Mouse (Mus musculus) MEL (cell line): ENCODE results near the gene Grb10. TPM values are rescaled to one million over a fixed set of nuclear protein-coding genes. Genes with fewer than 3 reads are reported as not detected.

Source experiments
- DNase-seq: peaks from one replicate; pipeline ENCODE4 v3.0.0; 2011; ENCODE audit warnings: low read depth, low spot score
- H3K27ac ChIP-seq: 2 replicates; pipeline ENCODE4 v1.5.1; 2012; ENCODE audit warnings: low read depth, mild to moderate bottlenecking, control low read depth, low read length, moderate library complexity; ENCODE audit not compliant: control insufficient read depth
- H3K27me3 ChIP-seq, 2 experiments: fragments of 150-350 bp in 1 of 2; sonication (generic) in 1 of 2; 2 replicates each; pipeline ENCODE4 v1.6.1; 2012; ENCODE audit warnings: low read length in 2 of 2, mild to moderate bottlenecking in 2 of 2, improper control_type of control experiment in 1 of 2, moderate library complexity in 1 of 2; ENCODE audit not compliant: insufficient read depth in 2 of 2, control insufficient read depth in 1 of 2
- H3K36me3 ChIP-seq, 2 experiments: 2 replicates each; pipeline ENCODE4 v1.6.1; 2012 to 2014; ENCODE audit warnings: low read length in 2 of 2, improper control_type of control experiment in 1 of 2, inconsistent platforms in 1 of 2, mild to moderate bottlenecking in 1 of 2; ENCODE audit not compliant: insufficient read depth in 2 of 2, control insufficient read depth in 1 of 2
- H3K4me1 ChIP-seq, 2 experiments: fragments of 150-350 bp in 1 of 2; sonication (generic) in 1 of 2; 2 replicates each; pipeline ENCODE4 v1.6.1; 2012; ENCODE audit warnings: low read length in 2 of 2, improper control_type of control experiment in 1 of 2, mild to moderate bottlenecking in 1 of 2; ENCODE audit not compliant: insufficient read depth in 2 of 2, control insufficient read depth in 1 of 2
- H3K4me3 ChIP-seq, 2 experiments: fragments of 150-350 bp in 1 of 2; sonication (generic) in 1 of 2; 2 replicates each; pipeline ENCODE4 v1.5.1; 2012; ENCODE audit warnings: low read depth in 2 of 2, low read length in 2 of 2, mild to moderate bottlenecking in 2 of 2, moderate library complexity in 2 of 2, control low read depth in 1 of 2, improper control_type of control experiment in 1 of 2; ENCODE audit not compliant: control insufficient read depth in 1 of 2, insufficient read depth in 1 of 2
- H3K79me2 ChIP-seq: 2 replicates; pipeline ENCODE4 v1.6.1; 2012; ENCODE audit warnings: mild to moderate bottlenecking, low read length, moderate library complexity; ENCODE audit not compliant: control insufficient read depth, poor library complexity, insufficient read depth
- H3K9ac ChIP-seq: 2 replicates; pipeline ENCODE4 v1.6.1; 2012; ENCODE audit warnings: low read depth, mild to moderate bottlenecking, control low read depth, low read length, moderate library complexity; ENCODE audit not compliant: control insufficient read depth, poor library complexity, severe bottlenecking
- H3K9me3 ChIP-seq: fragments of 150-350 bp; sonication (generic); replicated peaks from 2 replicates; pipeline ENCODE4 v1.6.1; 2012; ENCODE audit warnings: mild to moderate bottlenecking, low read length, improper control_type of control experiment, moderate library complexity; ENCODE audit not compliant: insufficient read depth
- CHD2 ChIP-seq: IDR thresholded peaks from 2 replicates; pipeline ENCODE4 v1.6.1; 2011; ENCODE audit warnings: low read length, improper control_type of control experiment
- E2F4 ChIP-seq: IDR thresholded peaks from 2 replicates; pipeline ENCODE4 v1.6.1; 2011; ENCODE audit warnings: low read depth, low read length, improper control_type of control experiment, borderline replicate concordance
- EP300 ChIP-seq, 2 experiments: IDR thresholded peaks; 2 replicates each; pipeline ENCODE4 v1.6.1; 2011; ENCODE audit warnings: improper control_type of control experiment in 2 of 2, low read length in 2 of 2, low read depth in 1 of 2, mild to moderate bottlenecking in 1 of 2
- GABPA ChIP-seq: IDR thresholded peaks from 2 replicates; pipeline ENCODE4 v1.6.1; 2012; ENCODE audit warnings: low read depth, mild to moderate bottlenecking, inconsistent platforms, low read length, improper control_type of control experiment, moderate library complexity
- GATA1 ChIP-seq: IDR thresholded peaks from 2 replicates; pipeline ENCODE4 v1.6.1; 2011; ENCODE audit warnings: low read depth, low read length, improper control_type of control experiment
- KAT2A ChIP-seq: conservative IDR thresholded peaks from 2 replicates; pipeline ENCODE4 v1.6.1; 2012; ENCODE audit warnings: low read depth, low read length, improper control_type of control experiment, inconsistent platforms
- MAFK ChIP-seq: IDR thresholded peaks from 2 replicates; pipeline ENCODE4 v1.6.1; 2011; ENCODE audit warnings: low read depth, mild to moderate bottlenecking, low read length, improper control_type of control experiment, borderline replicate concordance
- MAX ChIP-seq: IDR thresholded peaks from 2 replicates; pipeline ENCODE4 v1.6.1; 2011; ENCODE audit warnings: low read length, improper control_type of control experiment
- MEF2A ChIP-seq: IDR thresholded peaks from 2 replicates; pipeline ENCODE4 v1.6.1; 2014; ENCODE audit warnings: low read depth, mild to moderate bottlenecking, inconsistent platforms, low read length, improper control_type of control experiment; ENCODE audit not compliant: poor library complexity, insufficient replicate concordance, severe bottlenecking; ENCODE audit errors: extremely low read depth
- MYB ChIP-seq: IDR thresholded peaks from 2 replicates; pipeline ENCODE4 v1.6.1; 2011; ENCODE audit warnings: mild to moderate bottlenecking, low read depth, low read length, improper control_type of control experiment
- MYC ChIP-seq: IDR thresholded peaks from 2 replicates; pipeline ENCODE4 v1.6.1; 2011; ENCODE audit warnings: low read depth, mild to moderate bottlenecking, low read length, improper control_type of control experiment, moderate library complexity
- NRF1 ChIP-seq: IDR thresholded peaks from 2 replicates; pipeline ENCODE4 v1.6.1; 2014; ENCODE audit warnings: low read depth, mild to moderate bottlenecking, inconsistent platforms, low read length, improper control_type of control experiment, moderate library complexity; ENCODE audit not compliant: poor library complexity, insufficient read depth, severe bottlenecking
- POLR2A ChIP-seq, 2 experiments: IDR thresholded peaks; 2 replicates each; pipeline ENCODE4 v1.6.1; 2011 to 2012; ENCODE audit warnings: low read length in 2 of 2, mild to moderate bottlenecking in 2 of 2, control low read depth in 1 of 2, improper control_type of control experiment in 1 of 2, low read depth in 1 of 2, moderate library complexity in 1 of 2; ENCODE audit not compliant: control insufficient read depth in 1 of 2, insufficient read depth in 1 of 2, poor library complexity in 1 of 2
- POLR2AphosphoS2 ChIP-seq: IDR thresholded peaks from 2 replicates; pipeline ENCODE4 v1.6.1; 2011; ENCODE audit warnings: low read length, improper control_type of control experiment
- POLR2AphosphoS5 ChIP-seq: IDR thresholded peaks from 2 replicates; pipeline ENCODE4 v1.6.1; 2012; ENCODE audit warnings: low read depth, borderline replicate concordance, mild to moderate bottlenecking, inconsistent platforms, low read length, moderate library complexity, mixed read lengths
- RAD21 ChIP-seq: IDR thresholded peaks from 2 replicates; pipeline ENCODE4 v1.6.1; 2011; ENCODE audit warnings: mild to moderate bottlenecking, low read depth, low read length, improper control_type of control experiment
- SMC3 ChIP-seq: IDR thresholded peaks from 2 replicates; pipeline ENCODE4 v1.6.1; 2011; ENCODE audit warnings: low read depth, low read length, improper control_type of control experiment
- TAL1 ChIP-seq: IDR thresholded peaks from 2 replicates; pipeline ENCODE4 v1.6.1; 2012; ENCODE audit warnings: mild to moderate bottlenecking, inconsistent platforms, low read length, moderate library complexity, mixed read lengths
- TBP ChIP-seq: IDR thresholded peaks from 2 replicates; pipeline ENCODE4 v1.8.0; 2011; ENCODE audit warnings: low read depth, low read length, improper control_type of control experiment
- USF1 ChIP-seq: IDR thresholded peaks from 2 replicates; pipeline ENCODE4 v1.6.1; 2014; ENCODE audit warnings: low read depth, mild to moderate bottlenecking, inconsistent platforms, low read length, improper control_type of control experiment, moderate library complexity
- USF2 ChIP-seq, 2 experiments: IDR thresholded peaks; 2 replicates each; pipeline ENCODE4 v1.6.1; 2011 to 2012; ENCODE audit warnings: improper control_type of control experiment in 2 of 2, low read length in 2 of 2, borderline replicate concordance in 1 of 2, inconsistent platforms in 1 of 2, low read depth in 1 of 2, mild to moderate bottlenecking in 1 of 2; ENCODE audit not compliant: insufficient read depth in 1 of 2
- ZC3H11A ChIP-seq: IDR thresholded peaks from 2 replicates; pipeline ENCODE4 v1.6.1; 2012; ENCODE audit warnings: low read depth, mild to moderate bottlenecking, inconsistent platforms, low read length, improper control_type of control experiment
- ZMIZ1 ChIP-seq: IDR thresholded peaks from 2 replicates; pipeline ENCODE4 v1.6.1; 2012; ENCODE audit warnings: low read depth, mild to moderate bottlenecking, inconsistent platforms, low read length, improper control_type of control experiment, moderate library complexity
- polyA plus RNA-seq, 2 experiments: library from polyadenylated mRNA; stranded (reverse) in 1 of 2; unstranded in 1 of 2; fragments of >175 nt in 1 of 2; fragments of >200 nt in 1 of 2; gene quantifications; 2 replicates each; pipeline versions ENCODE4 v1.2.1 to v1.2.4; 2012; ENCODE audit warnings: low replicate concordance in 2 of 2, low read depth in 1 of 2; ENCODE audit not compliant: insufficient read length in 2 of 2, insufficient read depth in 1 of 2, missing spikeins in 1 of 2
- total RNA-seq: library from RNA; depleted of rRNA; stranded (reverse); fragments of 300-350 nt; gene quantifications from 2 replicates; pipeline ENCODE4 v1.2.3, GENCODE M21; 2012

Gene Grb10
- total and polyA plus RNA-seq, 3 experiments, result not detected

DNA sequence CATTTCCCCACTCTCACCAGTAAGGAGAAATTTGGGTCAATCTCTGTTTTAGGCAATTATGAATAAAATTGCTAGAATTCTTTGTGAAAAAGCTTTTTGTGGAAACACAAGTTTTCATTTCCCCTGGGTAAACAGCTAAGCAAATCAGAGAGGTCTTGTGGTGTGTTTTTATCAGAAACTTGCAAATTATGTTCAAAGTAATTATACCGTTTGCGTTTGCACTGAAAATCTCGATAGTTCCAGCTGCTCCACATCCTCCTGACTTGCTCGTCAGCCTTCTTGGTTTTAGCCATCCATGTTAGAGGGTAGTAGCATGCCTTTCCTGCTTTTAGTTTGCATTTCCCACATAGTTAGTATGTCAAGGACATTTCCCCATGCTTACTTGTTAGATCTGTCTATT is 3.3 kb upstream of the Grb10 start:
- H3K9me3 ChIP-seq, result no peaks in the 10 kb centered on the region
- H3K36me3 ChIP-seq, result no peaks in the 10 kb centered on the region
- TF ChIP-seq CHD2 (no peak), GATA1 (no peak), POLR2A (IDR thresholded peaks at IDR 0.05; ENCODE audit: control insufficient read depth in 1 of 2, insufficient read depth in 1 of 2, low read depth in 1 of 2, low read length in 2 of 2, poor library complexity in 1 of 2) (no peak), SMC3 (no peak), ZMIZ1 (no peak), EP300 (IDR thresholded peaks at IDR 0.05; ENCODE audit: low read depth in 1 of 2, low read length in 2 of 2) (no peak), MAFK (no peak), TAL1 (no peak), POLR2AphosphoS2 (no peak), MYB (no peak), MEF2A (no peak), NRF1 (no peak), E2F4 (no peak), GABPA (no peak), RAD21 (no peak), MAX (no peak), USF1 (no peak), POLR2AphosphoS5 (no peak), ZC3H11A (no peak)
- H3K4me3 ChIP-seq, result no peak overlapping the region
- no peak overlapping the region for H3K27ac ChIP-seq
- H3K9ac ChIP-seq, result no peak overlapping the region
- DNase-seq, result no peak
- H3K27me3 ChIP-seq, result 0 out of 4 replicates have a peak, but pooled peaks cover 0 to 1% of the 10 kb centered on the region in 2 experiments
- H3K79me2 ChIP-seq, result no peaks in the 10 kb centered on the region
- H3K4me1 ChIP-seq, result no peaks in the 10 kb centered on the region

DNA sequence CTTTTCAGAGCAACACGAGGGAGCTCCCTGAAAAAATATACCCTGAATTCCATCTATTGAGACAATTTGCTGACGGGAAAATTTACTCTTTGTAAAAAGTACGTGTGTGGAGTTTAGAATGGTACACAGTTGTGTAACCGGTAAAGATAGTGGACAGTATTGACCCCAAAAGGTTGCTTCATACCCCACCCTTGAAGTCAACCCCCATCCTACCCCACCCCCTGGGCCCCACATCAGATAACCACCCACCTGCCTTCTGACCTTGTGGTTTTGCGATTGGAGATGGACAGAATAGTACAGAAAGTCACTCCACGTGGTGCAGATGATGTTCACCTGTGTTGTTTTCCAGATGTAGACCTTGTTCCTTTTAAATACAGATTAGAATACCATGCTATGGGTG is 2.9 kb upstream of the Grb10 start:
- no peak overlapping the region for H3K27ac ChIP-seq
- H3K4me3 ChIP-seq, result no peak overlapping the region
- no peaks in the 10 kb centered on the region for H3K9me3 ChIP-seq
- no peak for TF ChIP-seq USF2 (IDR thresholded peaks at IDR 0.05; ENCODE audit: borderline replicate concordance in 1 of 2, insufficient read depth in 1 of 2, low read depth in 1 of 2, low read length in 2 of 2)
- no peak for TF ChIP-seq MAX
- no peak for TF ChIP-seq MYC
- TF ChIP-seq KAT2A, result no peak
- no peak for TF ChIP-seq TBP
- TF ChIP-seq, all 39 proteins: peak for 0
- Histone ChIP-seq H3K36me3 (no peaks in the 10 kb centered on the region), H3K79me2 (no peaks in the 10 kb centered on the region), H3K27me3 (0 out of 4 replicates have a peak, but pooled peaks cover 0 to 1% of the 10 kb centered on the region in 2 experiments), H3K4me1 (no peaks in the 10 kb centered on the region), H3K9ac (no peak overlapping the region)
- no peak for DNase-seq
